Mouse (Mus musculus): ENCODE results near the gene Dcaf6.

Dcaf6 gene

GRCm38 (mm10) chr1:165460360-165460800 lies at the start of gene Dcaf6, which contains the start of gene Mpc2:
Gene Dcaf6 (minus strand): TSS chr1:165460475.
Gene Mpc2 (plus strand): TSS chr1:165460637.
- DNase-seq: peak; percentile 100

- DNase-seq: no peak
Observed at GRCm38 (mm10) chr1:165506303-165506702, 46.0 kb upstream of the Dcaf6 start.

- no peak for DNase-seq
Observed at GRCm38 (mm10) chr1:165503307-165504024, 43.2 kb upstream of the Dcaf6 start.

GRCm38 (mm10) chr1:165498856-165499255 lies 38.6 kb upstream of the Dcaf6 start:
- peak; percentile 18 to 19 for DNase-seq

GRCm38 (mm10) chr1:165489197-165489596 lies 28.9 kb upstream of the Dcaf6 start:
- no peak for DNase-seq

- no peak for DNase-seq
Observed at GRCm38 (mm10) chr1:165486108-165486507, 25.8 kb upstream of the Dcaf6 start.

- no peak for DNase-seq
Observed at GRCm38 (mm10) chr1:165484688-165485233, 24.5 kb upstream of the Dcaf6 start, which contains the start of gene Adcy10. Gene Adcy10 (plus strand): TSS chr1:165485183.

- DNase-seq: no peak
Observed at GRCm38 (mm10) chr1:165471490-165471889, 11.2 kb upstream of the Dcaf6 start.

- DNase-seq: no peak
Observed at GRCm38 (mm10) chr1:165469717-165470116, 9.4 kb upstream of the Dcaf6 start.

GRCm38 (mm10) chr1:165468971-165469370 lies 8.7 kb upstream of the Dcaf6 start:
- no peak for DNase-seq

GRCm38 (mm10) chr1:165464574-165464973 lies 4.3 kb upstream of the Dcaf6 start:
- DNase-seq: no peak

- DNase-seq: no peak
Observed at GRCm38 (mm10) chr1:165462861-165463260, 2.6 kb upstream of the Dcaf6 start.

- DNase-seq: peak in 1 of 2 experiments; percentile 44
Observed at GRCm38 (mm10) chr1:165461681-165462080, 1.4 kb upstream of the Dcaf6 start.

GRCm38 (mm10) chr1:165460801-165461377 lies 614 bp upstream of the Dcaf6 start:
- peak; percentile 99 for DNase-seq

- DNase-seq: peak; percentile 74 to 75
Observed at GRCm38 (mm10) chr1:165459503-165460181, 633 bp downstream of the Dcaf6 start.

GRCm38 (mm10) chr1:165459041-165459502 lies 1.2 kb downstream of the Dcaf6 start:
- DNase-seq: no peak

- DNase-seq: no peak
Observed at GRCm38 (mm10) chr1:165441719-165442118, 18.6 kb downstream of the Dcaf6 start.

- DNase-seq: no peak
Observed at GRCm38 (mm10) chr1:165441201-165441600, 19.1 kb downstream of the Dcaf6 start.

GRCm38 (mm10) chr1:165440788-165441187 lies 19.5 kb downstream of the Dcaf6 start:
- DNase-seq: no peak

GRCm38 (mm10) chr1:165438289-165439021 lies 21.8 kb downstream of the Dcaf6 start:
- DNase-seq: no peak

GRCm38 (mm10) chr1:165432883-165433282 lies 27.4 kb downstream of the Dcaf6 start:
- DNase-seq: no peak

GRCm38 (mm10) chr1:165426254-165426653 lies 34.0 kb downstream of the Dcaf6 start:
- no peak for DNase-seq

Measured in cerebellum, postnatal 14 days (tissue).